Mouse (Mus musculus): Measurements from ENCODE around the gene Slc35b2.

GRCm38 (mm10) chr17:45592606-45593431 is 29.1 kb downstream of the Slc35b2 start:
- TF ChIP-seq CTCF (IDR thresholded peaks at IDR 0.05; ENCODE audit: low read depth, low read length) (no peak), POLR2A (IDR thresholded peaks at IDR 0.05; ENCODE audit: insufficient read depth, low read length) (no peak), EP300 (IDR thresholded peaks at IDR 0.05; ENCODE audit: insufficient read depth, low read depth, low read length) (no peak)

Data from ES-Bruce4 (cell line).